Mouse (Mus musculus) kidney, embryonic 15.5 days (tissue): ENCODE results near the gene Nup85. TPM values are rescaled to one million over a fixed set of nuclear protein-coding genes. Genes with fewer than 3 reads are reported as not detected.
"Not testable (repeated sequence)": the region's sequence is repeated elsewhere in the genome, so short reads cannot be mapped to it uniquely, and the experiment has no call there.

Experiments
- ATAC-seq: fragments of 200-750 bp; cut with Nextera tagmentation; replicated peaks from 2 replicates; pipeline ENCODE4 v1.8.0; 2017; ENCODE audit warnings: moderate TSS enrichment; ENCODE audit not compliant: low FRiP score
- H3K27ac ChIP-seq: fragments of 300-500 bp; sonication (generic); 2 replicates; pipeline ENCODE4 v1.5.1; 2015; ENCODE audit warnings: mild to moderate bottlenecking, inconsistent platforms
- H3K27me3 ChIP-seq: fragments of 300-500 bp; sonication (generic); 2 replicates; pipeline ENCODE4 v1.6.1; 2015; ENCODE audit warnings: inconsistent platforms
- H3K36me3 ChIP-seq: fragments of 300-500 bp; sonication (generic); 2 replicates; pipeline ENCODE4 v1.6.1; 2015; ENCODE audit warnings: inconsistent platforms
- H3K4me1 ChIP-seq: fragments of 300-500 bp; sonication (generic); 2 replicates; pipeline ENCODE4 v1.6.1; 2015; ENCODE audit warnings: inconsistent platforms
- H3K4me2 ChIP-seq: fragments of 300-500 bp; sonication (generic); 2 replicates; pipeline ENCODE4 v1.6.1; 2015; ENCODE audit warnings: moderate library complexity, mild to moderate bottlenecking, inconsistent platforms
- H3K4me3 ChIP-seq: fragments of 300-500 bp; sonication (generic); replicated peaks from 2 replicates; pipeline ENCODE4 v1.5.1; 2015; ENCODE audit warnings: mild to moderate bottlenecking, inconsistent platforms
- H3K9ac ChIP-seq: fragments of 300-500 bp; sonication (generic); 2 replicates; pipeline ENCODE4 v1.6.1; 2015; ENCODE audit warnings: mild to moderate bottlenecking, inconsistent platforms
- H3K9me3 ChIP-seq: fragments of 300-500 bp; sonication (generic); replicated peaks from 2 replicates; pipeline ENCODE4 v1.6.1; 2016; ENCODE audit warnings: inconsistent platforms
- WGBS: fragments of 180-500 bp; shearing (Covaris S2); methylation state at CpG from one replicate; pipeline ENCODE4 v1.1.7; 2015; ENCODE audit warnings: mixed read lengths; 5-methylcytosine and 5-hydroxymethylcytosine counted together
- polyA plus RNA-seq: library from polyadenylated mRNA; unstranded; fragments of >200 nt; fragmentation: Nextera tagmentation; extraction: Ambion mirVana; gene quantifications from 2 replicates; pipeline ENCODE4 v1.2.1, GENCODE M21; 2015

Gene Nup85
- polyA plus RNA-seq: 174 and 190 TPM in 2 replicates

- peak within 1 kb of the TSS; percentile 77 for H3K4me2 ChIP-seq
- no peaks in the 10 kb centered on the region for H3K27me3 ChIP-seq
- H3K4me3 ChIP-seq: peak within 1 kb of the TSS; percentile 84
- peak within 1 kb of the TSS; percentile 84 for H3K27ac ChIP-seq
- H3K36me3 ChIP-seq: peaks cover 30% of the 10 kb centered on the region
- H3K9me3 ChIP-seq: no peaks in the 10 kb centered on the region
- under 1% methylated on average over 42 of the region's 42 CpGs for WGBS
- H3K9ac ChIP-seq: peak within 1 kb of the TSS; percentile 73
- ATAC-seq: peak; percentile 94
- H3K4me1 ChIP-seq: peaks cover 16% of the 10 kb centered on the region
Observed at GRCm38 (mm10) chr11:115564064-115564809, at the start of gene Nup85. Gene Nup85, plus strand, starts transcription at chr11:115564434.

- no peaks in the 10 kb centered on the region for H3K27me3 ChIP-seq
- H3K9me3 ChIP-seq: no peaks in the 10 kb centered on the region
- no peak overlapping the region for H3K9ac ChIP-seq
- ATAC-seq: no peak
- H3K27ac ChIP-seq: no peak overlapping the region
- peaks cover 37% of the 10 kb centered on the region for H3K4me1 ChIP-seq
- no peaks in the 10 kb centered on the region for H3K36me3 ChIP-seq
- H3K4me2 ChIP-seq: no peak overlapping the region
- H3K4me3 ChIP-seq: no peak overlapping the region
- WGBS: 61% methylated on average over 6 of the region's 6 CpGs
Observed at GRCm38 (mm10) chr11:115515021-115515420, 49.2 kb upstream of the Nup85 start.

GRCm38 (mm10) chr11:115516942-115517341 is 47.3 kb upstream of the Nup85 start:
- H3K36me3 ChIP-seq: peaks cover 6% of the 10 kb centered on the region
- WGBS: 79% methylated on average over 5 of the region's 5 CpGs

GRCm38 (mm10) chr11:115518693-115519092 is 45.5 kb upstream of the Nup85 start:
- no peak overlapping the region for H3K4me2 ChIP-seq
- H3K4me1 ChIP-seq: peaks cover 8% of the 10 kb centered on the region; the same call in 1 of the 2 replicates
- H3K27ac ChIP-seq: no peak overlapping the region
- H3K27me3 ChIP-seq: no peaks in the 10 kb centered on the region
- H3K9me3 ChIP-seq: no peaks in the 10 kb centered on the region
- H3K9ac ChIP-seq: no peak overlapping the region
- H3K4me3 ChIP-seq: no peak overlapping the region
- WGBS: 47% methylated on average over 9 of the region's 9 CpGs
- no peak for ATAC-seq
- H3K36me3 ChIP-seq: peaks cover 17% of the 10 kb centered on the region

More at GRCm38 (mm10) chr11:115516942-115517341, 47.3 kb upstream of the Nup85 start:
- Histone ChIP-seq H3K4me1 (peaks cover 18% of the 10 kb centered on the region), H3K9ac (no peak overlapping the region), H3K4me2 (no peak overlapping the region), H3K27me3 (no peaks in the 10 kb centered on the region), H3K9me3 (no peaks in the 10 kb centered on the region), H3K27ac (no peak overlapping the region), H3K4me3 (no peak overlapping the region)
- ATAC-seq: no peak

- Histone ChIP-seq H3K4me2 (no peak overlapping the region), H3K36me3 (peaks cover 26% of the 10 kb centered on the region), H3K27me3 (no peaks in the 10 kb centered on the region), H3K27ac (no peak overlapping the region), H3K4me1 (peaks cover 8% of the 10 kb centered on the region; the same call in 1 of the 2 replicates), H3K9me3 (no peaks in the 10 kb centered on the region), H3K4me3 (no peak overlapping the region), H3K9ac (no peak overlapping the region)
- 84% methylated on average over 3 of the region's 3 CpGs for WGBS
- ATAC-seq: no peak
Observed at GRCm38 (mm10) chr11:115519581-115519980, 44.7 kb upstream of the Nup85 start.

GRCm38 (mm10) chr11:115520218-115520617 is 44.0 kb upstream of the Nup85 start:
- WGBS: 89% methylated on average over 2 of the region's 2 CpGs

GRCm38 (mm10) chr11:115521080-115521479 is 43.2 kb upstream of the Nup85 start:
- Histone ChIP-seq H3K27me3 (no peaks in the 10 kb centered on the region), H3K4me1 (peaks cover 4% of the 10 kb centered on the region; the same call in 1 of the 2 replicates), H3K4me2 (no peak overlapping the region), H3K9ac (no peak overlapping the region), H3K27ac (no peak overlapping the region), H3K36me3 (peaks cover 41% of the 10 kb centered on the region), H3K9me3 (no peaks in the 10 kb centered on the region), H3K4me3 (no peak overlapping the region)
- 82% methylated on average over 4 of the region's 4 CpGs for WGBS
- no peak for ATAC-seq

More at GRCm38 (mm10) chr11:115520218-115520617, 44.0 kb upstream of the Nup85 start:
- Histone ChIP-seq H3K4me2 (no peak overlapping the region), H3K4me3 (no peak overlapping the region), H3K4me1 (peaks cover 4% of the 10 kb centered on the region; the same call in 1 of the 2 replicates), H3K9me3 (no peaks in the 10 kb centered on the region), H3K36me3 (peaks cover 32% of the 10 kb centered on the region), H3K27ac (no peak overlapping the region), H3K9ac (no peak overlapping the region), H3K27me3 (no peaks in the 10 kb centered on the region)
- ATAC-seq: no peak

- H3K36me3 ChIP-seq: peaks cover 53% of the 10 kb centered on the region
- H3K9ac ChIP-seq: no peak overlapping the region
- H3K4me2 ChIP-seq: no peak overlapping the region
- no peaks in the 10 kb centered on the region for H3K27me3 ChIP-seq
- no peak overlapping the region for H3K4me3 ChIP-seq
- 93% methylated on average over 2 of the region's 2 CpGs for WGBS
- peaks cover 4% of the 10 kb centered on the region; the same call in 1 of the 2 replicates for H3K4me1 ChIP-seq
- H3K9me3 ChIP-seq: no peaks in the 10 kb centered on the region
- ATAC-seq: no peak
- H3K27ac ChIP-seq: no peak overlapping the region
Observed at GRCm38 (mm10) chr11:115522238-115522637, 42.0 kb upstream of the Nup85 start.

- no peak overlapping the region for H3K9ac ChIP-seq
- 83% methylated on average over 2 of the region's 2 CpGs for WGBS
- no peak overlapping the region for H3K4me3 ChIP-seq
- ATAC-seq: no peak
- no peaks in the 10 kb centered on the region for H3K27me3 ChIP-seq
- peaks cover 4% of the 10 kb centered on the region; the same call in 1 of the 2 replicates for H3K4me1 ChIP-seq
- no peak overlapping the region for H3K4me2 ChIP-seq
- H3K27ac ChIP-seq: no peak overlapping the region
- H3K36me3 ChIP-seq: peaks cover 57% of the 10 kb centered on the region
- H3K9me3 ChIP-seq: no peaks in the 10 kb centered on the region
Observed at GRCm38 (mm10) chr11:115522703-115523102, 41.5 kb upstream of the Nup85 start.

- H3K4me1 ChIP-seq, H3K9ac ChIP-seq, H3K4me2 ChIP-seq, H3K27me3 ChIP-seq, H3K4me3 ChIP-seq, ATAC-seq, H3K9me3 ChIP-seq, H3K27ac ChIP-seq: not testable (repeated sequence)
- peaks cover 92% of the 10 kb centered on the region for H3K36me3 ChIP-seq
- WGBS: 77% methylated on average over 3 of the region's 3 CpGs
Observed at GRCm38 (mm10) chr11:115526446-115526845, 37.8 kb upstream of the Nup85 start.

- ATAC-seq: no peak
- WGBS: 4% methylated on average over 11 of the region's 11 CpGs
- peak overlapping the region; percentile 99 for H3K4me3 ChIP-seq
- H3K4me1 ChIP-seq: peaks cover 26% of the 10 kb centered on the region
- peaks cover 43% of the 10 kb centered on the region for H3K36me3 ChIP-seq
- no peaks in the 10 kb centered on the region for H3K27me3 ChIP-seq
- H3K27ac ChIP-seq: peak overlapping the region; percentile 100
- no peaks in the 10 kb centered on the region for H3K9me3 ChIP-seq
- H3K4me2 ChIP-seq: peak overlapping the region; percentile 65
- H3K9ac ChIP-seq: peak overlapping the region; percentile 99
Observed at GRCm38 (mm10) chr11:115534759-115535371, 29.4 kb upstream of the Nup85 start.

- under 1% methylated on average over 78 of the region's 84 CpGs for WGBS
- Histone ChIP-seq H3K36me3 (peaks cover 36% of the 10 kb centered on the region), H3K27ac (peak overlapping the region; percentile 100), H3K27me3 (no peaks in the 10 kb centered on the region), H3K9ac (peak overlapping the region; percentile 99), H3K4me2 (peak overlapping the region; percentile 65), H3K4me3 (peak overlapping the region; percentile 99), H3K4me1 (peaks cover 26% of the 10 kb centered on the region), H3K9me3 (no peaks in the 10 kb centered on the region)
- peak; percentile 84 for ATAC-seq
Observed at GRCm38 (mm10) chr11:115535401-115536037, 28.7 kb upstream of the Nup85 start.
